Mouse (Mus musculus) forebrain, embryonic 12.5 days (tissue): ENCODE measurements around the gene Trmt11. TPM values are rescaled to one million over a fixed set of nuclear protein-coding genes. Genes with fewer than 3 reads are reported as not detected.
"Not testable (repeated sequence)": the region's sequence is repeated elsewhere in the genome, so short reads cannot be mapped to it uniquely, and the experiment has no call there.

ENCODE experiments used
- ATAC-seq: fragments of 200-750 bp; cut with Nextera tagmentation; 2 replicates; pipeline ENCODE4 v1.8.0; 2017; ENCODE audit warnings: moderate TSS enrichment; ENCODE audit not compliant: low FRiP score
- H3K27ac ChIP-seq: fragments of 300-500 bp; sonication (generic); 2 replicates; pipeline ENCODE4 v1.5.1; 2016; ENCODE audit warnings: mild to moderate bottlenecking
- H3K27me3 ChIP-seq: fragments of 300-500 bp; sonication (generic); 2 replicates; pipeline ENCODE4 v1.6.1; 2016; ENCODE audit warnings: mild to moderate bottlenecking
- H3K36me3 ChIP-seq: fragments of 300-500 bp; sonication (generic); replicated peaks from 2 replicates; pipeline ENCODE4 v1.6.1; 2016; ENCODE audit warnings: mild to moderate bottlenecking
- H3K4me1 ChIP-seq: fragments of 300-500 bp; sonication (generic); 2 replicates; pipeline ENCODE4 v1.6.1; 2016
- H3K4me2 ChIP-seq: fragments of 300-500 bp; sonication (generic); 2 replicates; pipeline ENCODE4 v1.6.1; 2016; ENCODE audit warnings: mild to moderate bottlenecking, moderate library complexity
- H3K4me3 ChIP-seq: fragments of 300-500 bp; sonication (generic); replicated peaks from 2 replicates; pipeline ENCODE4 v1.5.1; 2016; ENCODE audit warnings: mild to moderate bottlenecking
- H3K9ac ChIP-seq: fragments of 300-500 bp; sonication (generic); 2 replicates; pipeline ENCODE4 v1.6.1; 2016; ENCODE audit warnings: mild to moderate bottlenecking
- H3K9me3 ChIP-seq: fragments of 300-500 bp; sonication (generic); 2 replicates; pipeline ENCODE4 v1.6.1; 2016
- WGBS: fragments of 180-500 bp; shearing (Covaris S2); methylation state at CpG from one replicate; pipeline ENCODE4 v1.1.7; 2016; 5-methylcytosine and 5-hydroxymethylcytosine counted together
- polyA plus RNA-seq: library from polyadenylated mRNA; unstranded; fragments of >200 nt; fragmentation: Nextera tagmentation; extraction: Ambion mirVana; gene quantifications from 2 replicates; pipeline ENCODE4 v1.2.1, GENCODE M21; 2016

The Trmt11 gene
- 30.1 and 32.5 TPM in 2 replicates for polyA plus RNA-seq

GRCm38 (mm10) chr10:30600542-30600966, at the start of gene Trmt11:
Gene Trmt11 (minus strand): TSS chr10:30600749.
- WGBS = under 1% methylated on average over 28 of the region's 28 CpGs

GRCm38 (mm10) chr10:30647681-30648080, 47.1 kb upstream of the Trmt11 start:
- H3K9me3 ChIP-seq = no peaks in the 10 kb centered on the region
- no peaks in the 10 kb centered on the region for H3K4me1 ChIP-seq
- peaks cover 4% of the 10 kb centered on the region for H3K36me3 ChIP-seq
- no peak overlapping the region for H3K4me2 ChIP-seq
- no peak overlapping the region for H3K27ac ChIP-seq
- H3K4me3 ChIP-seq = no peak overlapping the region
- WGBS = 65% methylated on average over 2 of the region's 2 CpGs
- ATAC-seq = no peak
- no peaks in the 10 kb centered on the region for H3K27me3 ChIP-seq
- no peak overlapping the region for H3K9ac ChIP-seq

More at GRCm38 (mm10) chr10:30600542-30600966, at the start of gene Trmt11:
- Histone ChIP-seq H3K27ac (peak within 1 kb of the TSS; percentile 83), H3K36me3 (peaks cover 14% of the 10 kb centered on the region), H3K9ac (peak within 1 kb of the TSS; percentile 87), H3K27me3 (no peaks in the 10 kb centered on the region), H3K4me3 (peak within 1 kb of the TSS; percentile 77), H3K9me3 (no peaks in the 10 kb centered on the region), H3K4me1 (peaks cover 14% of the 10 kb centered on the region), H3K4me2 (peak within 1 kb of the TSS; percentile 73)
- ATAC-seq = peak; percentile 97

- no peak overlapping the region for H3K9ac ChIP-seq
- 86% methylated on average over 3 of the region's 3 CpGs for WGBS
- H3K4me2 ChIP-seq = no peak overlapping the region
- ATAC-seq = no peak
- no peaks in the 10 kb centered on the region for H3K27me3 ChIP-seq
- no peak overlapping the region for H3K27ac ChIP-seq
- H3K36me3 ChIP-seq = no peaks in the 10 kb centered on the region
- no peaks in the 10 kb centered on the region for H3K9me3 ChIP-seq
- H3K4me3 ChIP-seq = no peak overlapping the region
- no peaks in the 10 kb centered on the region for H3K4me1 ChIP-seq
Observed at GRCm38 (mm10) chr10:30638216-30638615, 37.7 kb upstream of the Trmt11 start.

GRCm38 (mm10) chr10:30636474-30637154, 36.1 kb upstream of the Trmt11 start:
- H3K4me2 ChIP-seq, H3K4me3 ChIP-seq, H3K4me1 ChIP-seq, H3K27ac ChIP-seq, H3K36me3 ChIP-seq, H3K9me3 ChIP-seq, ATAC-seq, H3K9ac ChIP-seq, H3K27me3 ChIP-seq: not testable (repeated sequence)
- 79% methylated on average over 1 of the region's 1 CpGs for WGBS

GRCm38 (mm10) chr10:30632718-30633117, 32.2 kb upstream of the Trmt11 start:
- no peak for ATAC-seq
- H3K4me2 ChIP-seq = no peak overlapping the region
- 100% methylated on average over 1 of the region's 1 CpGs for WGBS

GRCm38 (mm10) chr10:30629977-30630376, 29.4 kb upstream of the Trmt11 start:
- H3K4me3 ChIP-seq = no peak overlapping the region
- no peak overlapping the region for H3K4me2 ChIP-seq
- no peaks in the 10 kb centered on the region for H3K9me3 ChIP-seq
- no peaks in the 10 kb centered on the region for H3K36me3 ChIP-seq
- no peaks in the 10 kb centered on the region for H3K4me1 ChIP-seq
- ATAC-seq = no peak
- no peaks in the 10 kb centered on the region for H3K27me3 ChIP-seq
- no peak overlapping the region for H3K27ac ChIP-seq
- no peak overlapping the region for H3K9ac ChIP-seq

More at GRCm38 (mm10) chr10:30632718-30633117, 32.2 kb upstream of the Trmt11 start:
- H3K27me3 ChIP-seq = no peaks in the 10 kb centered on the region
- no peak overlapping the region for H3K4me3 ChIP-seq
- no peaks in the 10 kb centered on the region for H3K4me1 ChIP-seq
- no peaks in the 10 kb centered on the region for H3K36me3 ChIP-seq
- no peaks in the 10 kb centered on the region for H3K9me3 ChIP-seq
- no peak overlapping the region for H3K9ac ChIP-seq
- H3K27ac ChIP-seq = no peak overlapping the region

- no peak within 1 kb of the TSS for H3K4me2 ChIP-seq
- no peak within 1 kb of the TSS for H3K27ac ChIP-seq
- H3K9ac ChIP-seq = no peak within 1 kb of the TSS
- 84% methylated on average over 3 of the region's 3 CpGs for WGBS
- H3K4me3 ChIP-seq = no peak within 1 kb of the TSS
- H3K4me1 ChIP-seq = no peaks in the 10 kb centered on the region
- no peaks in the 10 kb centered on the region for H3K27me3 ChIP-seq
- H3K36me3 ChIP-seq = no peaks in the 10 kb centered on the region
- no peaks in the 10 kb centered on the region for H3K9me3 ChIP-seq
- ATAC-seq = no peak
Observed at GRCm38 (mm10) chr10:30629513-30629912, 29.0 kb upstream of the Trmt11 start, which contains the start of gene Hint3. Gene Hint3 (minus strand): TSS chr10:30629632.

GRCm38 (mm10) chr10:30628444-30628843, 27.9 kb upstream of the Trmt11 start:
- not testable (repeated sequence) for H3K4me3 ChIP-seq, H3K9me3 ChIP-seq, H3K36me3 ChIP-seq, H3K27ac ChIP-seq, H3K4me2 ChIP-seq, H3K27me3 ChIP-seq, ATAC-seq, H3K9ac ChIP-seq, H3K4me1 ChIP-seq
- 92% methylated on average over 11 of the region's 11 CpGs for WGBS

- H3K9me3 ChIP-seq = no peaks in the 10 kb centered on the region
- H3K36me3 ChIP-seq = no peaks in the 10 kb centered on the region
- H3K4me1 ChIP-seq = peaks cover 4% of the 10 kb centered on the region; the same call in 1 of the 2 replicates
- no peaks in the 10 kb centered on the region for H3K27me3 ChIP-seq
- H3K27ac ChIP-seq = no peak overlapping the region
- no peak overlapping the region for H3K4me2 ChIP-seq
- no peak for ATAC-seq
- no peak overlapping the region for H3K9ac ChIP-seq
- 33% methylated on average over 1 of the region's 1 CpGs for WGBS
- no peak overlapping the region for H3K4me3 ChIP-seq
Observed at GRCm38 (mm10) chr10:30627548-30627947, 27.0 kb upstream of the Trmt11 start.

GRCm38 (mm10) chr10:30624161-30625019, 23.8 kb upstream of the Trmt11 start:
- Histone ChIP-seq H3K9me3 (no peaks in the 10 kb centered on the region), H3K27me3 (no peaks in the 10 kb centered on the region), H3K27ac (no peak overlapping the region), H3K4me3 (no peak overlapping the region), H3K4me2 (no peak overlapping the region), H3K36me3 (no peaks in the 10 kb centered on the region), H3K9ac (no peak overlapping the region), H3K4me1 (peaks cover 4% of the 10 kb centered on the region; the same call in 1 of the 2 replicates)
- WGBS = 72% methylated on average over 5 of the region's 5 CpGs
- ATAC-seq = peak; percentile 79

- Histone ChIP-seq H3K36me3 (no peaks in the 10 kb centered on the region), H3K27me3 (no peaks in the 10 kb centered on the region), H3K4me2 (no peak overlapping the region), H3K27ac (no peak overlapping the region), H3K4me3 (no peak overlapping the region), H3K4me1 (peaks cover 6% of the 10 kb centered on the region; the same call in 1 of the 2 replicates), H3K9me3 (no peaks in the 10 kb centered on the region), H3K9ac (no peak overlapping the region)
- no peak for ATAC-seq
Observed at GRCm38 (mm10) chr10:30622928-30623327, 22.4 kb upstream of the Trmt11 start.

- Histone ChIP-seq H3K36me3 (no peaks in the 10 kb centered on the region), H3K9me3 (no peaks in the 10 kb centered on the region), H3K27ac (no peak overlapping the region), H3K27me3 (no peaks in the 10 kb centered on the region), H3K4me2 (peak overlapping the region; percentile 66), H3K4me3 (peak overlapping the region; percentile 69), H3K9ac (peak overlapping the region; percentile 71), H3K4me1 (peaks cover 6% of the 10 kb centered on the region; the same call in 1 of the 2 replicates)
- no peak for ATAC-seq
- 37% methylated on average over 3 of the region's 3 CpGs for WGBS
Observed at GRCm38 (mm10) chr10:30618918-30619210, 18.3 kb upstream of the Trmt11 start.
